Mouse (Mus musculus): ENCODE measurements around the gene Casp12. TPM values are rescaled to one million over a fixed set of nuclear protein-coding genes. Genes with fewer than 3 reads are reported as not detected.

Gene Casp12
- polyA plus RNA-seq, 1 experiment, result 3.3 TPM

Other genes starting within 250 kb of the Casp12 start
- 0.80 and 0.86 TPM in 2 replicates for gene Casp1, start 46.9 kb upstream of the Casp12 start, polyA plus RNA-seq (2012; rRNA removed)
- gene Casp4, start 36.6 kb upstream of the Casp12 start, polyA plus RNA-seq (2012; rRNA removed), result 2.4 and 4.2 TPM in 2 replicates

Data from gonadal fat pad, adult 2 months (tissue).